Mouse (Mus musculus): Measurements from ENCODE around the gene Txnip. TPM values are rescaled to one million over a fixed set of nuclear protein-coding genes. Genes with fewer than 3 reads are reported as not detected.

The Txnip gene
- total RNA-seq, 4 experiments from 2014 or later = 374 to 825 (median 652) TPM

- no peak for DNase-seq
Observed at GRCm38 (mm10) chr3:96551890-96552289, 5.9 kb upstream of the Txnip start.

- DNase-seq = no peak
Observed at GRCm38 (mm10) chr3:96553601-96554000, 4.2 kb upstream of the Txnip start.

GRCm38 (mm10) chr3:96554251-96554650 is 3.5 kb upstream of the Txnip start:
- no peak for DNase-seq

GRCm38 (mm10) chr3:96555041-96555596 is 2.6 kb upstream of the Txnip start:
- no peak for DNase-seq

GRCm38 (mm10) chr3:96555999-96556614 is 1.6 kb upstream of the Txnip start:
- DNase-seq = no peak

- DNase-seq = no peak
Observed at GRCm38 (mm10) chr3:96556651-96557635, 814 bp upstream of the Txnip start.

GRCm38 (mm10) chr3:96558159-96558558 is 402 bp downstream of the Txnip start:
- no peak for DNase-seq

GRCm38 (mm10) chr3:96558668-96559196 is 975 bp downstream of the Txnip start:
- DNase-seq = no peak

- no peak for DNase-seq
Observed at GRCm38 (mm10) chr3:96559398-96559910, 1.7 kb downstream of the Txnip start.

- DNase-seq = no peak
Observed at GRCm38 (mm10) chr3:96559911-96560850, 2.4 kb downstream of the Txnip start.

GRCm38 (mm10) chr3:96560881-96561668 is 3.3 kb downstream of the Txnip start:
- DNase-seq = no peak

- DNase-seq = no peak
Observed at GRCm38 (mm10) chr3:96561946-96562681, 4.4 kb downstream of the Txnip start.

GRCm38 (mm10) chr3:96563267-96563666 is 5.5 kb downstream of the Txnip start:
- no peak for DNase-seq

GRCm38 (mm10) chr3:96563911-96564632 is 6.3 kb downstream of the Txnip start:
- DNase-seq = no peak

- no peak for DNase-seq
Observed at GRCm38 (mm10) chr3:96564633-96565032, 6.9 kb downstream of the Txnip start.

GRCm38 (mm10) chr3:96565105-96565504 is 7.3 kb downstream of the Txnip start:
- no peak for DNase-seq

- no peak for DNase-seq
Observed at GRCm38 (mm10) chr3:96566661-96567450, 9.1 kb downstream of the Txnip start.

- DNase-seq = no peak
Observed at GRCm38 (mm10) chr3:96568605-96569004, 10.8 kb downstream of the Txnip start.

- DNase-seq = no peak
Observed at GRCm38 (mm10) chr3:96569506-96569905, 11.7 kb downstream of the Txnip start.

Data from adrenal gland, adult 8-10 months (tissue).